Mouse (Mus musculus) midbrain, postnatal 0 days (tissue): ENCODE results near the gene Fscn2. TPM values are rescaled to one million over a fixed set of nuclear protein-coding genes. Genes with fewer than 3 reads are reported as not detected.

ENCODE experiments used
- ATAC-seq: fragments of 200-750 bp; cut with Nextera tagmentation; 2 replicates; pipeline ENCODE4 v1.8.0; 2017; ENCODE audit warnings: moderate number of reproducible peaks, mild to moderate bottlenecking, moderate TSS enrichment, moderate library complexity; ENCODE audit not compliant: low FRiP score
- DNase-seq: peaks from one replicate; pipeline ENCODE4 v3.0.0-alpha.2; 2015; ENCODE audit warnings: low spot score
- H3K27ac ChIP-seq: fragments of 300-500 bp; sonication (generic); 2 replicates; pipeline ENCODE4 v1.5.1; 2014; ENCODE audit warnings: low read depth, mild to moderate bottlenecking, low read length, mixed read lengths
- H3K27me3 ChIP-seq: fragments of 300-500 bp; sonication (generic); 2 replicates; pipeline ENCODE4 v1.6.1; 2014; ENCODE audit warnings: low read length, control low read depth, mixed read lengths; ENCODE audit not compliant: insufficient read depth
- H3K36me3 ChIP-seq: fragments of 300-500 bp; sonication (generic); 2 replicates; pipeline ENCODE4 v1.6.1; 2014; ENCODE audit warnings: low read length, control low read depth, mixed read lengths; ENCODE audit not compliant: insufficient read depth
- H3K4me1 ChIP-seq: fragments of 300-500 bp; sonication (generic); 2 replicates; pipeline ENCODE4 v1.6.1; 2014; ENCODE audit warnings: mild to moderate bottlenecking, control low read depth, antibody characterized with exemption, low read length, mixed read lengths; ENCODE audit not compliant: insufficient read depth
- H3K4me2 ChIP-seq: fragments of 300-500 bp; sonication (generic); 2 replicates; pipeline ENCODE4 v1.6.1; 2014; ENCODE audit warnings: low read depth, mild to moderate bottlenecking, low read length, mixed read lengths; ENCODE audit not compliant: poor library complexity, severe bottlenecking
- H3K4me3 ChIP-seq: fragments of 300-500 bp; sonication (generic); 2 replicates; pipeline ENCODE4 v1.5.1; 2014; ENCODE audit warnings: low read depth, mild to moderate bottlenecking, low read length, moderate library complexity
- H3K9ac ChIP-seq: fragments of 300-500 bp; sonication (generic); replicated peaks from 2 replicates; pipeline ENCODE4 v1.6.1; 2014; ENCODE audit warnings: mild to moderate bottlenecking, low read length, moderate library complexity, mixed read lengths; ENCODE audit not compliant: poor library complexity, severe bottlenecking
- H3K9me3 ChIP-seq: fragments of 300-500 bp; sonication (generic); 2 replicates; pipeline ENCODE4 v1.6.1; 2016; ENCODE audit warnings: low read length, control low read depth
- CTCF ChIP-seq: IDR thresholded peaks from 2 replicates; pipeline ENCODE4 v1.5.1; 2016; ENCODE audit warnings: antibody characterized with exemption, mild to moderate bottlenecking
- WGBS: fragments of 180-500 bp; shearing (Covaris S2); extraction: QIAGEN DNeasy Blood & Tissue Kit; methylation state at CpG from one replicate; pipeline ENCODE4 v1.1.7; 2014; 5-methylcytosine and 5-hydroxymethylcytosine counted together
- polyA plus RNA-seq: library from polyadenylated mRNA; unstranded; fragments of >200 nt; fragmentation: Nextera tagmentation; extraction: Ambion mirVana; gene quantifications from 2 replicates; pipeline ENCODE4 v1.2.1, GENCODE M21; 2015
- total RNA-seq: library from RNA; depleted of rRNA; stranded (reverse); fragments of >200 nt; gene quantifications from 2 replicates; pipeline ENCODE4 v1.2.3, GENCODE M21; 2014

The Fscn2 gene
- total and polyA plus RNA-seq, 2 experiments from 2014 or later: 0.71 to 1.5 TPM

- Histone ChIP-seq H3K4me1 (peaks cover 7% of the 10 kb centered on the region; the same call in 1 of the 2 replicates), H3K9me3 (no peaks in the 10 kb centered on the region), H3K9ac (peak within 1 kb of the TSS; percentile 100), H3K36me3 (peaks cover 6% of the 10 kb centered on the region), H3K27me3 (no peaks in the 10 kb centered on the region), H3K4me2 (peak within 1 kb of the TSS; percentile 74), H3K4me3 (peak within 1 kb of the TSS; percentile 97), H3K27ac (peak within 1 kb of the TSS; percentile 99)
- WGBS: under 1% methylated on average over 63 of the region's 103 CpGs
- ATAC-seq (peak; percentile 86), DNase-seq (peak; percentile 95)
- no peak for TF ChIP-seq CTCF
These were observed 13.3 kb upstream of the Fscn2 start, which contains the start of gene Actg1 for GRCm38 (mm10) chr11:120347791-120348683. Gene Actg1 (minus strand): TSS chr11:120348542.

DNA sequence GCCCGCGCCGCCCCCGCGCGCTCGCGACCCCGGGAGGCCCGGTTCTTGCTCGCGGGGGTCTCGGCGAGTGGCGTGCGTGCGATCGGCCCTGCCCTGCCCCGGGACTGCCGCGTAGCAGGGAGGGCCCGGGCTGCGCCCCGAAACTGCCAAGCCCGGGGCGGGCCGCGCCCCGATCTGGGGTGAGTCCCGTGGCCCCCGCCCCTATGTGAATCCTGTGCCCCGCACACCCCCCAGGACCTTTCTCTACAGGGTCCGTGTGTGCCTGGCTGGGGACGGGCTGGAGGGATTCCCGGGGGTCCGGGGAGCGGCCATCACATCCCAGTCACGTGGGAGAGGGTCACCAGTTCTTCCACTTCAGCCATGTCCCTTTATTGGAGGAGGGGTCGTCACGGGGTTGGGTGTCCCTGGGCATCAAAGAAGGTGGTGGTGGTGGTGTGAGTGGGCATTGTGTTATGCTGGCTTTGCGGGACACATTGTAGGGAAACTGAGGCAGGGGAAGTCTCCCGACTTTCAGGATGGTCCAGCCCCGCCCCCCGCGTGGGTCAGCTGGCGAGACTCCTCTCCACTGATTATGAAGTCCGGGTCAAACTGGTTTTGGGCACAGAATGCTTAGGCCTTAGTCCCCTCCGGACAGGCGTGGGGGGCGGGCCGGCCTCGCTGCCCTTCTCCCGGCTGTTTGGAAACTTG lies 12.5 kb upstream of the Fscn2 start:
- H3K9me3 ChIP-seq: no peaks in the 10 kb centered on the region
- no peaks in the 10 kb centered on the region for H3K27me3 ChIP-seq
- H3K4me2 ChIP-seq: peak overlapping the region; percentile 74
- under 1% methylated on average over 45 of the region's 53 CpGs for WGBS
- H3K4me1 ChIP-seq: peaks cover 7% of the 10 kb centered on the region; the same call in 1 of the 2 replicates
- TF ChIP-seq CTCF: no peak
- DNase-seq (peak; percentile 80), ATAC-seq (peak; percentile 61)
- H3K4me3 ChIP-seq: peak overlapping the region; percentile 97
- H3K27ac ChIP-seq: peak overlapping the region; percentile 99
- H3K36me3 ChIP-seq: peaks cover 6% of the 10 kb centered on the region
- peak overlapping the region; percentile 100 for H3K9ac ChIP-seq

- Histone ChIP-seq H3K4me3 (peak overlapping the region; percentile 97), H3K27ac (peak overlapping the region; percentile 99), H3K36me3 (peaks cover 6% of the 10 kb centered on the region), H3K4me1 (peaks cover 7% of the 10 kb centered on the region; the same call in 1 of the 2 replicates), H3K9me3 (no peaks in the 10 kb centered on the region), H3K9ac (peak overlapping the region; percentile 100), H3K27me3 (no peaks in the 10 kb centered on the region), H3K4me2 (peak overlapping the region; percentile 74)
- WGBS: 0% methylated on average over 16 of the region's 16 CpGs
- ATAC-seq: peak; percentile 15; the same call in 1 of the 2 replicates
- TF ChIP-seq CTCF: no peak
- peak; percentile 60 for DNase-seq
These were observed 11.9 kb upstream of the Fscn2 start for GRCm38 (mm10) chr11:120349371-120349985.

GRCm38 (mm10) chr11:120349986-120350702 lies 11.2 kb upstream of the Fscn2 start:
- Histone ChIP-seq H3K27me3 (no peaks in the 10 kb centered on the region), H3K9ac (peak overlapping the region; percentile 100), H3K36me3 (peaks cover 3% of the 10 kb centered on the region), H3K9me3 (no peaks in the 10 kb centered on the region), H3K4me1 (peaks cover 7% of the 10 kb centered on the region; the same call in 1 of the 2 replicates), H3K4me2 (peak overlapping the region; percentile 74), H3K27ac (peak overlapping the region; percentile 99), H3K4me3 (peak overlapping the region; percentile 97)
- 1% methylated on average over 62 of the region's 68 CpGs for WGBS
- ATAC-seq (peak; percentile 67), DNase-seq (peak; percentile 92)
- peak; percentile 22; the same call in 1 of the 2 replicates for TF ChIP-seq CTCF

- 16% methylated on average over 11 of the region's 11 CpGs for WGBS
- peak overlapping the region; percentile 100 for H3K9ac ChIP-seq
- TF ChIP-seq CTCF: no peak
- H3K4me1 ChIP-seq: peaks cover 7% of the 10 kb centered on the region; the same call in 1 of the 2 replicates
- H3K4me3 ChIP-seq: peak overlapping the region; percentile 97
- H3K27ac ChIP-seq: peak overlapping the region; percentile 99
- DNase-seq: no peak
- no peaks in the 10 kb centered on the region for H3K9me3 ChIP-seq
- no peaks in the 10 kb centered on the region for H3K36me3 ChIP-seq
- no peak for ATAC-seq
- H3K27me3 ChIP-seq: no peaks in the 10 kb centered on the region
- H3K4me2 ChIP-seq: peak overlapping the region; percentile 74
These were observed 10.6 kb upstream of the Fscn2 start for GRCm38 (mm10) chr11:120350711-120351110.
